Mouse (Mus musculus) kidney, embryonic 15.5 days (tissue): ENCODE measurements around the gene Irs3. TPM values are rescaled to one million over a fixed set of nuclear protein-coding genes. Genes with fewer than 3 reads are reported as not detected.
"Not testable (repeated sequence)": the region's sequence is repeated elsewhere in the genome, so short reads cannot be mapped to it uniquely, and the experiment has no call there.

ENCODE experiments used
- ATAC-seq: fragments of 200-750 bp; cut with Nextera tagmentation; replicated peaks from 2 replicates; pipeline ENCODE4 v1.8.0; 2017; ENCODE audit warnings: moderate TSS enrichment; ENCODE audit not compliant: low FRiP score
- H3K27ac ChIP-seq: fragments of 300-500 bp; sonication (generic); 2 replicates; pipeline ENCODE4 v1.5.1; 2015; ENCODE audit warnings: mild to moderate bottlenecking, inconsistent platforms
- H3K27me3 ChIP-seq: fragments of 300-500 bp; sonication (generic); 2 replicates; pipeline ENCODE4 v1.6.1; 2015; ENCODE audit warnings: inconsistent platforms
- H3K36me3 ChIP-seq: fragments of 300-500 bp; sonication (generic); 2 replicates; pipeline ENCODE4 v1.6.1; 2015; ENCODE audit warnings: inconsistent platforms
- H3K4me1 ChIP-seq: fragments of 300-500 bp; sonication (generic); 2 replicates; pipeline ENCODE4 v1.6.1; 2015; ENCODE audit warnings: inconsistent platforms
- H3K4me2 ChIP-seq: fragments of 300-500 bp; sonication (generic); 2 replicates; pipeline ENCODE4 v1.6.1; 2015; ENCODE audit warnings: moderate library complexity, mild to moderate bottlenecking, inconsistent platforms
- H3K4me3 ChIP-seq: fragments of 300-500 bp; sonication (generic); replicated peaks from 2 replicates; pipeline ENCODE4 v1.5.1; 2015; ENCODE audit warnings: mild to moderate bottlenecking, inconsistent platforms
- H3K9ac ChIP-seq: fragments of 300-500 bp; sonication (generic); 2 replicates; pipeline ENCODE4 v1.6.1; 2015; ENCODE audit warnings: mild to moderate bottlenecking, inconsistent platforms
- H3K9me3 ChIP-seq: fragments of 300-500 bp; sonication (generic); replicated peaks from 2 replicates; pipeline ENCODE4 v1.6.1; 2016; ENCODE audit warnings: inconsistent platforms
- WGBS: fragments of 180-500 bp; shearing (Covaris S2); methylation state at CpG from one replicate; pipeline ENCODE4 v1.1.7; 2015; ENCODE audit warnings: mixed read lengths; 5-methylcytosine and 5-hydroxymethylcytosine counted together
- polyA plus RNA-seq: library from polyadenylated mRNA; unstranded; fragments of >200 nt; fragmentation: Nextera tagmentation; extraction: Ambion mirVana; gene quantifications from 2 replicates; pipeline ENCODE4 v1.2.1, GENCODE M21; 2015

Gene Irs3
- polyA plus RNA-seq, 1 experiment from 2014 or later: 0.82 TPM

GRCm38 (mm10) chr5:137631591-137631990 is 13.9 kb downstream of the Irs3 start:
- peak overlapping the region; percentile 99 for H3K27ac ChIP-seq
- WGBS: 56% methylated on average over 4 of the region's 4 CpGs
- no peak for ATAC-seq

GRCm38 (mm10) chr5:137631171-137631570 is 14.3 kb downstream of the Irs3 start:
- Histone ChIP-seq H3K27me3 (no peaks in the 10 kb centered on the region), H3K4me2 (peak overlapping the region; percentile 76), H3K4me1 (peaks cover 56% of the 10 kb centered on the region), H3K9me3 (no peaks in the 10 kb centered on the region), H3K9ac (peak overlapping the region; percentile 80), H3K4me3 (peak overlapping the region; percentile 82), H3K27ac (peak overlapping the region; percentile 99), H3K36me3 (peaks cover 38% of the 10 kb centered on the region)
- ATAC-seq: no peak
- 33% methylated on average over 9 of the region's 9 CpGs for WGBS

More at GRCm38 (mm10) chr5:137631591-137631990, 13.9 kb downstream of the Irs3 start:
- Histone ChIP-seq H3K27me3 (no peaks in the 10 kb centered on the region), H3K4me3 (peak overlapping the region; percentile 82), H3K9me3 (no peaks in the 10 kb centered on the region), H3K4me1 (peaks cover 56% of the 10 kb centered on the region), H3K9ac (peak overlapping the region; percentile 80; the same call in 1 of the 2 replicates), H3K4me2 (peak overlapping the region; percentile 76), H3K36me3 (peaks cover 42% of the 10 kb centered on the region)

GRCm38 (mm10) chr5:137630602-137631001 is 14.9 kb downstream of the Irs3 start:
- Histone ChIP-seq H3K4me3 (peak overlapping the region; percentile 82), H3K9me3 (no peaks in the 10 kb centered on the region), H3K36me3 (peaks cover 32% of the 10 kb centered on the region), H3K27ac (peak overlapping the region; percentile 99), H3K27me3 (no peaks in the 10 kb centered on the region), H3K4me2 (peak overlapping the region; percentile 76), H3K9ac (peak overlapping the region; percentile 80), H3K4me1 (peaks cover 56% of the 10 kb centered on the region)
- peak; percentile 7; the same call in 1 of the 2 replicates for ATAC-seq
- 6% methylated on average over 3 of the region's 3 CpGs for WGBS

- Histone ChIP-seq H3K4me2 (peak overlapping the region; percentile 76), H3K4me1 (peaks cover 58% of the 10 kb centered on the region), H3K27me3 (no peaks in the 10 kb centered on the region), H3K9me3 (no peaks in the 10 kb centered on the region), H3K27ac (peak overlapping the region; percentile 99), H3K36me3 (peaks cover 26% of the 10 kb centered on the region), H3K4me3 (peak overlapping the region; percentile 82), H3K9ac (peak overlapping the region; percentile 80)
- peak; percentile 19 for ATAC-seq
- WGBS: 7% methylated on average over 6 of the region's 6 CpGs
These were observed 15.5 kb downstream of the Irs3 start for GRCm38 (mm10) chr5:137629906-137630545.

GRCm38 (mm10) chr5:137629306-137629721 is 16.2 kb downstream of the Irs3 start:
- Histone ChIP-seq H3K27me3 (no peaks in the 10 kb centered on the region), H3K27ac (peak overlapping the region; percentile 99), H3K9me3 (no peaks in the 10 kb centered on the region), H3K4me1 (peaks cover 62% of the 10 kb centered on the region), H3K36me3 (peaks cover 20% of the 10 kb centered on the region), H3K4me2 (peak overlapping the region; percentile 76), H3K4me3 (peak overlapping the region; percentile 82), H3K9ac (peak overlapping the region; percentile 80)
- 0% methylated on average over 23 of the region's 23 CpGs for WGBS
- peak; percentile 60 for ATAC-seq

- 0% methylated on average over 46 of the region's 46 CpGs for WGBS
- Histone ChIP-seq H3K4me1 (peaks cover 60% of the 10 kb centered on the region), H3K9ac (peak within 1 kb of the TSS; percentile 80), H3K4me2 (peak within 1 kb of the TSS; percentile 79), H3K27me3 (no peaks in the 10 kb centered on the region), H3K27ac (peak within 1 kb of the TSS; percentile 99), H3K9me3 (no peaks in the 10 kb centered on the region), H3K36me3 (peaks cover 13% of the 10 kb centered on the region), H3K4me3 (peak within 1 kb of the TSS; percentile 82)
- peak; percentile 96 for ATAC-seq
These were observed 16.8 kb downstream of the Irs3 start, which contains the start of the genes Fbxo24, Lrch4 and Gm20605 for GRCm38 (mm10) chr5:137628498-137629305. Gene Fbxo24, minus strand, starts transcription at chr5:137629002. Gene Lrch4, plus strand, starts transcription at chr5:137629121. Gene Gm20605, plus strand, starts transcription at chr5:137629175.

GRCm38 (mm10) chr5:137627991-137628390 is 17.5 kb downstream of the Irs3 start:
- no peak for ATAC-seq

GRCm38 (mm10) chr5:137623937-137624530 is 21.5 kb downstream of the Irs3 start:
- Histone ChIP-seq H3K4me1 (peaks cover 18% of the 10 kb centered on the region), H3K27me3 (no peaks in the 10 kb centered on the region), H3K9ac (no peak overlapping the region), H3K36me3 (no peaks in the 10 kb centered on the region), H3K4me2 (no peak overlapping the region), H3K9me3 (no peaks in the 10 kb centered on the region), H3K4me3 (no peak overlapping the region), H3K27ac (no peak overlapping the region)
- 85% methylated on average over 11 of the region's 11 CpGs for WGBS
- no peak for ATAC-seq

More at GRCm38 (mm10) chr5:137627991-137628390, 17.5 kb downstream of the Irs3 start:
- Histone ChIP-seq H3K4me3 (peak overlapping the region; percentile 82), H3K9ac (peak overlapping the region; percentile 59), H3K36me3 (peaks cover 7% of the 10 kb centered on the region), H3K4me1 (peaks cover 53% of the 10 kb centered on the region), H3K27ac (peak overlapping the region; percentile 94), H3K27me3 (no peaks in the 10 kb centered on the region), H3K9me3 (no peaks in the 10 kb centered on the region), H3K4me2 (peak overlapping the region; percentile 79)
- WGBS: under 1% methylated on average over 9 of the region's 9 CpGs

- H3K4me3 ChIP-seq: no peak overlapping the region
- H3K9me3 ChIP-seq: no peaks in the 10 kb centered on the region
- no peak for ATAC-seq
- no peaks in the 10 kb centered on the region for H3K36me3 ChIP-seq
- H3K4me2 ChIP-seq: no peak overlapping the region
- H3K4me1 ChIP-seq: peaks cover 36% of the 10 kb centered on the region
- no peak overlapping the region for H3K27ac ChIP-seq
- H3K9ac ChIP-seq: no peak overlapping the region
- WGBS: 89% methylated on average over 7 of the region's 7 CpGs
- H3K27me3 ChIP-seq: 0 out of 2 replicates have a peak, but pooled peaks cover 4% of the 10 kb centered on the region
These were observed 30.2 kb downstream of the Irs3 start for GRCm38 (mm10) chr5:137615347-137615746.

- H3K9me3 ChIP-seq, H3K27ac ChIP-seq, H3K27me3 ChIP-seq, H3K36me3 ChIP-seq, H3K4me2 ChIP-seq, ATAC-seq, H3K9ac ChIP-seq, H3K4me3 ChIP-seq: not testable (repeated sequence)
- WGBS: 94% methylated on average over 2 of the region's 2 CpGs
- peaks cover 40% of the 10 kb centered on the region for H3K4me1 ChIP-seq
These were observed 30.6 kb downstream of the Irs3 start for GRCm38 (mm10) chr5:137614921-137615320.

- no peak within 1 kb of the TSS for H3K9ac ChIP-seq
- 22% methylated on average over 11 of the region's 11 CpGs for WGBS
- no peaks in the 10 kb centered on the region for H3K9me3 ChIP-seq
- peaks cover 53% of the 10 kb centered on the region for H3K4me1 ChIP-seq
- no peak for ATAC-seq
- no peak within 1 kb of the TSS for H3K4me3 ChIP-seq
- H3K27ac ChIP-seq: peak within 1 kb of the TSS; percentile 56; the same call in 1 of the 2 replicates
- no peak within 1 kb of the TSS for H3K4me2 ChIP-seq
- H3K36me3 ChIP-seq: no peaks in the 10 kb centered on the region
- H3K27me3 ChIP-seq: 0 out of 2 replicates have a peak, but pooled peaks cover 4% of the 10 kb centered on the region
These were observed 32.0 kb downstream of the Irs3 start, which contains the start of gene Pcolce for GRCm38 (mm10) chr5:137613550-137613949. Gene Pcolce, minus strand, starts transcription at chr5:137613784.
